Mouse (Mus musculus) embryonic fibroblast, embryonic 13.5 days (primary cell): ENCODE results near the gene Cetn4.

Source experiments
- CTCF ChIP-seq: IDR thresholded peaks from 2 replicates; pipeline ENCODE4 v1.5.1; 2011; ENCODE audit warnings: mild to moderate bottlenecking, control low read depth, low read length, moderate library complexity, borderline replicate concordance; ENCODE audit not compliant: insufficient read depth
- POLR2A ChIP-seq: IDR thresholded peaks from 2 replicates; pipeline ENCODE4 v1.6.1; 2011; ENCODE audit warnings: low read depth, mild to moderate bottlenecking, control low read depth, low read length, moderate library complexity

DNA sequence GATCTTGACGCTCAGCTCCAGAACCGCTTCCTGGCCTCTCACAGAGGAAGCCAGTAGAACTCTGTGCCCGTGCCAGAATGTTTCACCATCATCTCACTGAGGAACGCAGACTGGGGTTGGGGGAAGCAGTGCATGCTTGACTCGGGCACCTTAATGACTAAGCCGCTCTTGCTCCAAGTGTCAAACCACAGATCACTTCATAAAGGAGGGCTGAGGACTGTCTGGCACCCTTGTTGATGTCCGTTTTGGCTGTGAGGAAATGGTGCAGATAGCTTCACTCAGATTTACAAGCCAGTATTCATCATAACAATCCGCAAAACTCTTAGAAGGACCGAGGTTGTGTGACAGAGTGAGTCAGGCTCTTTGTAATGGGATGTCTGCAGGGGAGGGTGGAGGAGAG, 48.2 kb upstream of the Cetn4 start:
- no peak for TF ChIP-seq CTCF
- TF ChIP-seq POLR2A: no peak
